Mouse (Mus musculus) bone marrow macrophage, adult 2 months (primary cell): ENCODE data around the gene Adh6a.

Experiments
- CTCF ChIP-seq: IDR thresholded peaks from 2 replicates; pipeline ENCODE4 v1.5.1; 2012; ENCODE audit warnings: low read depth, mild to moderate bottlenecking, low read length, moderate library complexity
- POLR2A ChIP-seq: IDR thresholded peaks from 2 replicates; pipeline ENCODE4 v1.6.1; 2012; ENCODE audit warnings: mild to moderate bottlenecking, low read depth, low read length, borderline replicate concordance

GRCm38 (mm10) chr3:138271297-138271696 is 41.8 kb upstream of the Adh6a start:
- TF ChIP-seq CTCF (no peak), POLR2A (no peak)
